Mouse (Mus musculus): ENCODE results near the gene Fbxl17. TPM values are rescaled to one million over a fixed set of nuclear protein-coding genes. Genes with fewer than 3 reads are reported as not detected.

Fbxl17 gene
- polyA plus RNA-seq, 1 experiment from 2014 or later = 13.6 TPM

DNA sequence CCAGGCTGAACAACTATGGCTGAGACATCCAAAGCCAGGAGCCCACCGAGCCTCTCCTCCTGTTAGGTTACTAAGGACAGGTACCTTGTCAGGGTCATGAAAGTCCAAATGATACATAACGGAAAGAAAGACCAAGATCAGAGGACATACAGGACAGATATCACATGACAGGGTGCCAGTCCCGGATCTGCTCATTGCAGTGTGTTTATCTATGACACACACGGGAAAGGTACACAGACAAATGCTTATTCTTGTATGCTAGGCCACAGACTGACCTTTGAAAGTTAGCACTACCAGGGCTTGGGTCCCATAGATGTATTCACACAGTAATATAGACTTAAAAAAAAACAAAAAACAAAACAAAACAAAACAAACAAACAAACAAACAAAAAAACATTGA is 404.8 kb downstream of the Fbxl17 start:
- H3K36me3 ChIP-seq = no peaks in the 10 kb centered on the region
- H3K4me1 ChIP-seq (replicated peaks) = no peaks in the 10 kb centered on the region
- no peak overlapping the region for H3K4me3 ChIP-seq
- no peaks in the 10 kb centered on the region for H3K9me3 ChIP-seq
- no peak overlapping the region for H3K27ac ChIP-seq (replicated peaks)
- H3K9ac ChIP-seq = no peak overlapping the region
- no peak for ATAC-seq (ENCODE audit: low FRiP score, low read depth)
- no peak overlapping the region for H3K4me2 ChIP-seq
- H3K27me3 ChIP-seq = no peaks in the 10 kb centered on the region
- 87% methylated on average over 4 of the region's 4 CpGs for WGBS

DNA sequence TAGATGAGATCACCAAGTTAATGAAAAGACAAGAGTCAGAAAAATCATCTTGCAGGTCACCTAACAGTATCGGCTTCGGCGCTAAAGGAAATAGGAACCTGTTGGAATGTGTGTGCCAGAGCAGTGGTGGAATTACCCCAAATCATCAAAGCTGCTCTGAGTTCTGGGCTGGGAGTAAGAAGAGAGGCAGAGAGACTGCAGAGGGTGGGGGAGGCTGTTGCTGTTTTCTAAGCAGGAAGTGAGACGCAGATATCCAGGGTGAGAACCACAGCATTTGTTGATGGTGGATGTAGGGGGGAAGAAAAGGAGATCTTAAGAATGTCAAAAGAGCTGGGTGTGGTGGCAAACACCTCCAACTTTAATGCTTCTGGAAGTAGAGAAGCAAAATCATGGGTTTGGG is 406.6 kb downstream of the Fbxl17 start:
- Histone ChIP-seq H3K9ac (no peak overlapping the region), H3K4me1 (replicated peaks) (no peaks in the 10 kb centered on the region), H3K36me3 (no peaks in the 10 kb centered on the region), H3K9me3 (no peaks in the 10 kb centered on the region), H3K27ac (replicated peaks) (no peak overlapping the region), H3K4me3 (no peak overlapping the region), H3K27me3 (no peaks in the 10 kb centered on the region), H3K4me2 (no peak overlapping the region)
- ATAC-seq (ENCODE audit: low FRiP score, low read depth) = no peak
- WGBS = 89% methylated on average over 4 of the region's 4 CpGs

DNA sequence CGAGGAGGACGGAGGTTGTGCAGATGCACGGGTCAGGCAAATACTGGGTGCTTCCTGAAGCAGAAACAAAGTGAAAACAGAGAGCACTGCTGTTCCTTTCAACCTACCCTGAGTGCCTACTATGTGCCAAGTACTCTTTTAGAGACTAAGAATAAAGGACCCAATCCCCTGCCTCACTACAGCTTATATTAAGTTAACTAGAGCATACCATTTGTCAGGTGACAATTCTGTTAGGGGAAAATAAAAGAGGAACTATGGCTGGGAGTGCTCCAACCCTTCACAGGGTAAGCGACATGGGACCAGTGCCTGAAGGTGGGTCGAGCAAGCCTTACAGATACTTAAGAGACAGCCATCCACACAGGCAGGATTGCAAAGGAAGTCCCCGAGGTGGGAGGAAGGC is 407.0 kb downstream of the Fbxl17 start:
- Histone ChIP-seq H3K4me3 (no peak overlapping the region), H3K4me1 (replicated peaks) (no peaks in the 10 kb centered on the region), H3K27ac (replicated peaks) (no peak overlapping the region), H3K27me3 (no peaks in the 10 kb centered on the region), H3K36me3 (no peaks in the 10 kb centered on the region), H3K4me2 (no peak overlapping the region), H3K9ac (no peak overlapping the region), H3K9me3 (no peaks in the 10 kb centered on the region)
- no peak for ATAC-seq (ENCODE audit: low FRiP score, low read depth)
- 85% methylated on average over 6 of the region's 6 CpGs for WGBS

DNA sequence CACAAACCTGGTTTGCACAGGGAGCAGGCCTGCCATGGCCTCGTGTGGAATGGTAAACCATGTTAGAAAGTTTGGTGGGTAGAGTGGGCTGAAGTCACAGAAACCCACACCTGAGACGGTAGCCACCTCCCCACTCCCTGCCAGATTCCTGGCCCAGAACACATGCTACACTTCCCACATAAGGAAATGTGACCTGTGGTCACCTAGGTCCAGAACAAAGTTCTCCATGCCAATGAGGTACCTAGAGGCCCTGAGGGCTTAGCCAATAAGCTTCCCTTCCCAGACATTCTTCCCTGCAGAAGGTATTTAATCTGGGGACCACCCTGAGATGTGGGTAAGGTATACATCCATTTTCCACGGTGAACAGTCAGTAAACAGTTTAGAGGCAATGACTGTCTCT is 409.7 kb downstream of the Fbxl17 start:
- H3K36me3 ChIP-seq = no peaks in the 10 kb centered on the region
- no peaks in the 10 kb centered on the region for H3K9me3 ChIP-seq
- 92% methylated on average over 3 of the region's 3 CpGs for WGBS
- H3K9ac ChIP-seq = no peak overlapping the region
- no peak overlapping the region for H3K4me2 ChIP-seq
- no peak overlapping the region for H3K4me3 ChIP-seq
- no peaks in the 10 kb centered on the region for H3K4me1 ChIP-seq (replicated peaks)
- no peaks in the 10 kb centered on the region for H3K27me3 ChIP-seq
- no peak for ATAC-seq (ENCODE audit: low FRiP score, low read depth)
- no peak overlapping the region for H3K27ac ChIP-seq (replicated peaks)

DNA sequence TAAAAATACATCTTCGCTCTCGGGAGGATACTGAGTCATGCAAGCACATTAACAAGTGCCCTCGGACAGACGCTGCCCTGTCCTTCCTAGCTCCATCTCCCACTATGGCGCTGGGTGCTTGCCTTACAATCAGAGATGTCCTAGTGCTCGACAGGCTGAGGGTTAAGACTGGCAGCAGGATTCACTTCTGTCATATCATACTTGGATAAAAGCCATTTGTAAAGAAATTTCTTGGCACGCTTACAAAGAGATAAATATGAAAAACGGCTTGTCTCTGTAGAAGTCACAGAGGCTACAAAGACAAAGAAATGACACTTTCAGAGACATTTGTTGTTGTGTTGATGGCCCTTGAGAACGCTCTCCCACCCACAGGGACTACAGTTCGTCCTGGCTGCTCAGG is 412.6 kb downstream of the Fbxl17 start:
- H3K27ac ChIP-seq (replicated peaks) = no peak overlapping the region
- no peaks in the 10 kb centered on the region for H3K36me3 ChIP-seq
- 79% methylated on average over 10 of the region's 10 CpGs for WGBS
- no peak overlapping the region for H3K9ac ChIP-seq
- no peaks in the 10 kb centered on the region for H3K27me3 ChIP-seq
- no peaks in the 10 kb centered on the region for H3K9me3 ChIP-seq
- H3K4me1 ChIP-seq (replicated peaks) = no peaks in the 10 kb centered on the region
- H3K4me3 ChIP-seq = no peak overlapping the region
- no peak overlapping the region for H3K4me2 ChIP-seq
- ATAC-seq (ENCODE audit: low FRiP score, low read depth) = no peak

DNA sequence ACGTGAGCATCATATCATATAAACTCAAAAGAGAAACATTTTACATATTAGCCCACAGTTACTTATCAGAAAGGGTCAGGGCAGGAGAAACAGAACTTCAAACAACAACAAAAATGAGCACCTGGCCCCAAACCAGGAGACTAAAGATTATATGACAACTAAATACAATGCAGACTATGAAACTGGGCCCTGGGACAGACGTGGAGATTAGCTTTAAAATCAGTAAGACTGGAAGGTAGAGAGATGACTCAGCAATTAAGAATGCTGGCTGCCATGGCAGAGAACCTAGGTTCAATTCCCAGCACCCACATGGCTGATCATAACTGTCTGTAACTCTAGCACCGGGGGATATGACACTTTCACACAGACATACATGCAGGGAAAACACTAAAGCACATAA is 413.3 kb downstream of the Fbxl17 start:
- H3K4me2 ChIP-seq = no peak overlapping the region
- no peak overlapping the region for H3K4me3 ChIP-seq
- no peak overlapping the region for H3K9ac ChIP-seq
- no peaks in the 10 kb centered on the region for H3K4me1 ChIP-seq (replicated peaks)
- no peak for ATAC-seq (ENCODE audit: low FRiP score, low read depth)
- WGBS = 86% methylated on average over 3 of the region's 3 CpGs
- H3K36me3 ChIP-seq = no peaks in the 10 kb centered on the region
- no peaks in the 10 kb centered on the region for H3K27me3 ChIP-seq
- H3K9me3 ChIP-seq = no peaks in the 10 kb centered on the region
- no peak overlapping the region for H3K27ac ChIP-seq (replicated peaks)

DNA sequence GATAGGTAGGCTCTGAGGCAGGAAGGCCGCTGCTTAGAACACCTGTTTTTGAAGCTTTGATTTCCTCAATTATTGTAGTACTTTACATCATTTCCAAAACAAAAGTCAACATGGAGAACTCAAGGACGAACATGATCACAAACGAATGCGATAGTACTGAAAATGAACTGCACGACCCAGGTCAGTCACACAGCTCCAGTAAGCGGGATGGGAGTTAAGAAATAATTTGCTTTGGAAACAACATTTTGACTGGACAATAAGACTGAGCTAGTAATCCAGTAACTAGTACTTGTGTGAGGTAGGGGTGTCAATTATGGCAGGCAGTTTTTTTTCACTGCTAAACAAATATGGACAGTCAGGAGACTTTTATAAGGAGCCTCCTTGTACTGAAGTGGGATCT is 414.6 kb downstream of the Fbxl17 start:
- Histone ChIP-seq H3K4me3 (no peak overlapping the region), H3K4me2 (no peak overlapping the region), H3K36me3 (no peaks in the 10 kb centered on the region), H3K27me3 (no peaks in the 10 kb centered on the region), H3K9me3 (no peaks in the 10 kb centered on the region), H3K9ac (no peak overlapping the region), H3K4me1 (replicated peaks) (no peaks in the 10 kb centered on the region), H3K27ac (replicated peaks) (no peak overlapping the region)
- WGBS = 96% methylated on average over 6 of the region's 6 CpGs
- ATAC-seq (ENCODE audit: low FRiP score, low read depth) = no peak

DNA sequence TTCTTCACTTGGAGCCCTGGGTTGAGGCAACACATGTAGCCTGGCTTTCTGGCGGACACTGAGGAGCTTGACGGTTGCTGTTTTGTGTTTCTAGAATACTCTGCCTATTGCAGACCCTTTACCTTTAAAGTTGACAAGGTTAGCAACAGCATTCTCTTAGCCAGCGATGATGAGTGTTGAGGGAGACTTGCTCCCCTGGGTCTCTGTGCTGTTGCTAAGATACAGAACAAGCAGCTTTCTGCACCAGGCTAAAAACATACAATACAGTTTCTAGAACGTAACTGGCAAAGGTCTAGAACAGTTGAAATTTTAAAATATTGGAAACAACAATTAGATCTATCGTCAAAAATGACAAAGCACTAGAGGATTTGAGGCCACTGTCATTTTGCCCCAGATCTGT is 420.7 kb downstream of the Fbxl17 start:
- Histone ChIP-seq H3K27ac (replicated peaks) (no peak overlapping the region), H3K4me1 (replicated peaks) (peaks cover 15% of the 10 kb centered on the region), H3K36me3 (no peaks in the 10 kb centered on the region), H3K9ac (no peak overlapping the region), H3K4me3 (no peak overlapping the region), H3K9me3 (no peaks in the 10 kb centered on the region), H3K27me3 (no peaks in the 10 kb centered on the region), H3K4me2 (no peak overlapping the region)
- ATAC-seq (ENCODE audit: low FRiP score, low read depth) = no peak
- WGBS = 53% methylated on average over 5 of the region's 5 CpGs

DNA sequence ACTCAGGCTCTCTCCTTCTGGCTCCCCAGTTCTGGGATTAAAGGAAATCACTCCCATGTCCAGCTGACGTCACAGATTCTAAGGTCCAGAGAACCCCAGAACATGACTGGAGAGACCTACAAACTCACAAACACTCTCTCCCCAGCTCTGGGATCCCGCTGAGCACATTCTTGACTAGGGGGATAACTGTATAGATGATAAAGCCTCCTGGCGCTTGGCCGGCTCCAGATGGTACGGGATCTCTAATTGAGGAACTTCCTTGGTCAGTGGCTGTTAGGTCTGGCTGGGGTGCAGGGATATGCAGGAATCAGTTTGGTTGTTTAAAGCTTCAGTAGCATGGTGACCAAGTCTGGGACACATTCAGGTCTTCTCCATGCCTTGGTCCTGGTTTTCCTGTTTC is 422.3 kb downstream of the Fbxl17 start:
- H3K4me3 ChIP-seq = no peak overlapping the region
- WGBS = 81% methylated on average over 5 of the region's 5 CpGs
- no peak for ATAC-seq (ENCODE audit: low FRiP score, low read depth)
- H3K36me3 ChIP-seq = no peaks in the 10 kb centered on the region
- no peak overlapping the region for H3K4me2 ChIP-seq
- no peaks in the 10 kb centered on the region for H3K27me3 ChIP-seq
- H3K27ac ChIP-seq (replicated peaks) = no peak overlapping the region
- peaks cover 15% of the 10 kb centered on the region for H3K4me1 ChIP-seq (replicated peaks)
- no peak overlapping the region for H3K9ac ChIP-seq
- H3K9me3 ChIP-seq = no peaks in the 10 kb centered on the region

DNA sequence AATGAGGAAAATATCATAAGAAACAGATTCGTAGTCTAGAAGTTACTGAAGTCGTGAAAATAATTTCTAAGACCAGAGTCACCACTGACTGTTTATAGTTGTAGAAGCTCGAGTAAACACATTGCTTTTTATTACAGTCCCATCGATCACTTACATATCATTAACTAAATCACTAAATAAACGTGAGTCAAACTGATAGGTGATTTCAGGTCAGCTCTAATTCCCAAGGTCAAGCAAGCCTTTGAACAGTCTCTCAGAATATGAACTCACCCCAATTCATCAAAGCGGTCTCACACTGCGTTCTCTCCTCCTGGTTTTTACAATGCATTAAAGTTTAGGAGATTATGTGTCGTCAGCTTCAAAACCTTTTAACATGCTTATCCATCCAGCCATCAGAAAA is 423.2 kb downstream of the Fbxl17 start:
- ATAC-seq (ENCODE audit: low FRiP score, low read depth) = no peak
- 61% methylated on average over 8 of the region's 8 CpGs for WGBS

DNA sequence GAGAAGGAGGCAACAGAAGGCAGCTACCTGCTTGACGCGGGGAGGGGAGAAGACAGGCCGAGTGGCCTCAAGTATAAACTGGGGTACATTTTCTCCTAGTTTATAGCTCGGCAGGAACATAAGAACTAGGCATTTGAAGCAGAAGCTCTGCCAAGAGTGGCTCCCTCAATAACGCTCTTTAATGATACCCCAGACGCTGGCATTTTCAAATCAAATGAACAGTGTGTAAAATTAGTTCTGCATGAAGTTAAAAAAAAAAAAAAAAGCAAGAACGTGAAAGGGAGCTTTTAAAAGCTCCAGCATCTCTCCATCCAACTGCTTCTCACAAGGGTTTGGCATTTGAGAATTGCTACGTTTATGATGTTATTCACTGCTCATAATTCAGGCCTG is 423.8 kb downstream of the Fbxl17 start:
- no peak for ATAC-seq (ENCODE audit: low FRiP score, low read depth)
- Histone ChIP-seq H3K9me3 (no peaks in the 10 kb centered on the region), H3K9ac (no peak overlapping the region), H3K4me1 (replicated peaks) (peaks cover 15% of the 10 kb centered on the region), H3K27me3 (no peaks in the 10 kb centered on the region), H3K4me3 (no peak overlapping the region), H3K27ac (replicated peaks) (no peak overlapping the region), H3K36me3 (no peaks in the 10 kb centered on the region), H3K4me2 (no peak overlapping the region)
- 42% methylated on average over 8 of the region's 8 CpGs for WGBS

More for the DNA sequence above, 423.2 kb downstream of the Fbxl17 start:
- no peak overlapping the region for H3K27ac ChIP-seq (replicated peaks)
- no peaks in the 10 kb centered on the region for H3K36me3 ChIP-seq
- no peaks in the 10 kb centered on the region for H3K9me3 ChIP-seq
- H3K4me3 ChIP-seq = no peak overlapping the region
- peaks cover 15% of the 10 kb centered on the region for H3K4me1 ChIP-seq (replicated peaks)
- no peaks in the 10 kb centered on the region for H3K27me3 ChIP-seq
- no peak overlapping the region for H3K9ac ChIP-seq
- H3K4me2 ChIP-seq = no peak overlapping the region

DNA sequence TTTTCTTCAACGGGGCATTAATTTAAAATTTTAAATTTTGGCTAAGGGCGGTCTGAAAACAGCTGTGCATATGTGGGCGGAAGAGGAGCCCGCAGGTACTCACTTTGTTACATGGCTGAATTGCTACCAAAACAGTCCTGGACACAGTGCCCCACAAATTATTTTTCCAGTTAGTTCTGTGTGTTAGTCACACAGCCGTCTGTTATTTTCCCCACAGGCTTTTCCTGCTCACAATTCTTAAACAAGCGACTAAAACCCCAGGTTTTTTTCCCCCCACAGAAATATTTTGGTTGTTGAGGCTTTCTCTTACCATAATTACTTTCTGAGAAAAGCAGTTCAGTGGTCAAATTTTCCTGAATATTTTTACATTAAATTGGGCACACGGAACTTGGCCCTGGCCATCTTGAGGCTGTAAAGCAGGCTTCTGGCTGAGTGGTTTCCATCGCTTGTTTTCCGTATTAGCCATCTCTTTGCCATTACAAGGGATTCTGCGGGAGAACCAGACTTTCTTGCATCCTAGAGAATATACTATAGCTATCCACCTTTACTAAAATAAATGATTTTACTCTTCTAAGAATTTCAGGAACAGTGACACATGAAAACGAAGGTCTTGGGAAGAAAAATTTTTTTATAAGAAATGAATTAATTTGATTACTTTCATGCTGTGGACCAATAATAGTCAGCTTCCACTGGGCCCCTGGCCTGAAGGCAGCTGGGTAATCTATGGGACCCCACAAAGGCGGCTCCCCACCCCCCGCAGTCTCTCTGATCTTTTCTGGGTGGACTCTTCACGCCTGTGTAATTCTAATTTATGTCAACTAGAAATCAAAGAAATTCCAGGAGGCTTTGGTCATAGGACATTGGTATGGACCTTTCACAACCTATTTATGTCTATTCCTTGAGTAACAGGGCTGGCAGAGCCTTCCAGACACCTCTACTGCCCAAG is 424.5 kb downstream of the Fbxl17 start:
- peaks cover 19% of the 10 kb centered on the region for H3K4me1 ChIP-seq (replicated peaks)
- no peak overlapping the region for H3K4me3 ChIP-seq
- no peak overlapping the region for H3K4me2 ChIP-seq
- H3K27ac ChIP-seq (replicated peaks) = no peak overlapping the region
- ATAC-seq (ENCODE audit: low FRiP score, low read depth) = no peak
- H3K9ac ChIP-seq = no peak overlapping the region
- no peaks in the 10 kb centered on the region for H3K36me3 ChIP-seq
- H3K9me3 ChIP-seq = no peaks in the 10 kb centered on the region
- 63% methylated on average over 14 of the region's 14 CpGs for WGBS
- H3K27me3 ChIP-seq = no peaks in the 10 kb centered on the region

DNA sequence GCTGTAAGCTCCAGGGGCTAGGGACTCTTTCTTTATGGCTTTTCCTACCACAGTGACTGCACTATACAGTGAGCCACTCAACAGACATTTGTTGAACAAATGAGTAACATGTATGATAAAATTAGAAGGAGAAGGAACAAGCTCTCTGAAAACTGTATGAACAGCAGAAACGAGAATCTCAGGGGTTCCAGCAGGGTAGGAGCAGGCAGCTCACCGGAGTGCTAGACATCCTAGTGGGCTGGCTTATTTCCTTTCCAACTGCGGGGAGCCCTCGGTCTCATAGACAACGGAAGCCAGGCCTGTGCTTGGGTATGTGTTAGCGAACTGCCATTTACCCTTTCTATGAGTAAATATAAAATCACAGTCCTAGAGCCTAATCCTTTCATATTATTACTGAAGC is 426.5 kb downstream of the Fbxl17 start:
- Histone ChIP-seq H3K9ac (no peak overlapping the region), H3K4me3 (no peak overlapping the region), H3K9me3 (no peaks in the 10 kb centered on the region), H3K27ac (replicated peaks) (no peak overlapping the region), H3K4me1 (replicated peaks) (peaks cover 22% of the 10 kb centered on the region), H3K36me3 (no peaks in the 10 kb centered on the region), H3K4me2 (no peak overlapping the region), H3K27me3 (no peaks in the 10 kb centered on the region)
- 73% methylated on average over 6 of the region's 6 CpGs for WGBS
- no peak for ATAC-seq (ENCODE audit: low FRiP score, low read depth)

Data from hindbrain, embryonic 15.5 days (tissue).